Mouse (Mus musculus) left cerebral cortex, adult 11 months (tissue): Measurements from ENCODE around the gene Gltp.

ENCODE experiments used
- DNase-seq: peaks from one replicate; pipeline ENCODE4 v3.0.0; 2022; ENCODE audit warnings: low spot score

The Gltp gene

GRCm38 (mm10) chr5:114702403-114703392 is 11.9 kb upstream of the Gltp start:
- no peak for DNase-seq

DNA sequence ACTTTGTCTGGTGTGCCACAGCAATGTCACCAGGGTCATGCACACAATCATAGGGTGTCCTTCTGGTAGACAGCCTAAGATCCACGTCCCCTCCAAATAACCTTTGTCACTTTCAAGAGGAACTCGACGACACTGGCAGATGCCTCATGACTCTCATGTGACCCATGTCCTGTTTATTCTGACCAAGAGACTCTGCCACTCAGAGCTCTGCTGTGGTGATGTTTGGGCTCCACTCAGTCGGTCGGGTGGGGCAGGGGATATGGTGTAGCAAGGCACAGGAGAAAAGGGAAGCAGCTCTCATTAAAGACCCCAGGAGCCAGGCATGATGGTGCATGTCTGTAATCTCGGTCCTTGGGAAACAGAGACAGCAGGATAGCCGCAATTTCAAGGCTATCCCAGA is 8.2 kb upstream of the Gltp start:
- DNase-seq: no peak

- peak; percentile 51 for DNase-seq
Measured at GRCm38 (mm10) chr5:114698044-114698746, 7.4 kb upstream of the Gltp start.

- no peak for DNase-seq
Measured at GRCm38 (mm10) chr5:114696939-114697338, 6.2 kb upstream of the Gltp start.

DNA sequence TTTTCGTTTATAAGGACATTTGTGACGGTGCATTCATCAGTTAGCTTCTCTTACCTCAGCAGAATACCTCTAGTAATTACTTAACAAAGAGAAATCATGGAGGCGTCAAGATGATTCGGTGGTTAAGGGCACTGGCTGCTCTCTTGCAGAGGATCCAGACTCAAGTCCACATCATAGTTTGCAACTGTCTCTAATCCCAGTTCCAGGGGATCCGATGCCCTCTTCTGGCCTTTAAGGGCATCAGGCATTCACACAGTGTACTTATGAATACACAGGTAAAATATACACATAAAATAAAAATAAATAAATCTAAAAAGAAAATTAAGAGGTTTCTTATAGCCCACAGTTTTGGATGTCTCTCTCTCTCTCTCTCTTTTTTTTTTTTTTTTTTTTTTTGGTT is 5.0 kb upstream of the Gltp start:
- DNase-seq: no peak

DNA sequence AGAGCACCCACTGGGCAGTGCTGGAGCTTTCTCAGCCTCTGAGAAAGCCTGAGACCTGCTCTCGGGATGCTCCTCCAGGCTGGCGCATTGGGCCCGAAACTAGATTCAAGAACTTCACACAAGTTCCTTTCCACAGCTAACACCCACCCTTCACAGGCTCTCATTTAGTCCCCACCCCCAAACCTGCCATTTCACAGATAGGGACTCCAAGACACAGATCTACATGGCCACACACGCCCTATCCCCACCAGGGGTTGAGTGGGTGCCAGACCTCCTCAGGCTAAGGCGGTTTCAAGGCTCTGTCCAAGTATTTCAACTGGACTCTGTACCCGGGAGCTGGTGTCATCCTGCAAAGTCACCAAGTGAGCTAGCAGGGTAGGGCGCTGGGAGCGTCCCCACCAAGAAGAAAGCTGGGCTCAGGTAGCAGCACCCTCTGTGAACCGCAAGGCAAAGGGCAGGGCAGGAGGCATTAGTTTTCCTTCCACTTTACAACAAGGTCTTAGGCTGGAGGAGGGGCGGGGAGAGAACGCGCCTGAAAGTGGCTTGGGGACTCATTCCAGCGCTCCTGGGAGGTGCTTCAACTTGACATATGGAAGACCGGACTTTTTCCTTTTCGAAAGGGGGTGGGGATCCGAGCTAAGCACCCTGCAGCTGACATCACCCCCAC is 951 bp downstream of the Gltp start:
- no peak for DNase-seq

GRCm38 (mm10) chr5:114688703-114689102 is 2.1 kb downstream of the Gltp start:
- no peak for DNase-seq

GRCm38 (mm10) chr5:114687901-114688300 is 2.9 kb downstream of the Gltp start:
- DNase-seq: no peak

DNA sequence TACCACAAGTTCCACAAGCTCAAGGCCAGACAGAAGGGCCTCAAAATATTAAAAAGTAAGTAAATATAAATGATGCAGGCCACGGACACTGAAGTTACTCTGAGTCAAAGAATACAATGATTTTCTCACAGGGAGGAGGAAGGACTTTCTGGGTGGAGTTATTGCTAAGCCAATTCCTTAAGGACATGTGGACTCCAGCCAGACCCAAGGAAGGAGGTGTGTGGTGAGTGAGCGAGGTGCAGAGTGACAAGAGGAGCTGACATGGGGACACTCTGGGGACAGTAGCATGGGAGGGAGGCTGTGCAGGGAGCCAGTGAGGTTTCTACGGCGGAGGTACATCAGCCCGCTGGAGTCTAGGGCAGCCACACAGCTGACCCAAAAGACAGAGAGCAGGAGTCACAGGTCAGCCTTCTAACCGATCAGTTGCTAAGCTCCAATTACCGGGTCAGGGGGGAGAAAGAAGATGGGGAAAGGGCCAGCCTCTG is 4.0 kb downstream of the Gltp start:
- DNase-seq: no peak

- no peak for DNase-seq
Measured at GRCm38 (mm10) chr5:114685986-114686385, 4.8 kb downstream of the Gltp start.

DNA sequence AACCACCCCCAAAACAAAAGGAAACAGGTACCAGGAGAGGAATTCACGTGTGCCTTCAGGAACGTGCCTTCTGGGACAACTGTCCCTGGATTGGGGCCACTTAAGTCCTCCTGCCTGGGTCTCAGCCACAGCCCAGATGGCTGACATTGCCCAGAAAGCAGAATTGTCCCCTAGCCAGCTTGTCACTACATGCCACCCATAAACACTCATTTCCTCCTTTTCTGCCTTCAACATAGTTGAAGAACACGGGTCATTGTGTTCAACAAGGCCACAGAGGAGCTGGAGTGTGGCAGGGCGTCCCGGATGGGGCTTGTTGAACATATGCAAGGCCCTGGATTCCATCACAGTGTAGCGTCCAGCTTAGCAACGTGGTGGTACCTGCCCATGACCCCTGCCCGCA is 9.1 kb downstream of the Gltp start:
- no peak for DNase-seq

- no peak for DNase-seq
Measured at GRCm38 (mm10) chr5:114680676-114681285, 10.0 kb downstream of the Gltp start.

- DNase-seq: no peak
Measured at GRCm38 (mm10) chr5:114679841-114680591, 10.8 kb downstream of the Gltp start.

GRCm38 (mm10) chr5:114674594-114674993 is 16.2 kb downstream of the Gltp start:
- no peak for DNase-seq

- DNase-seq: no peak
Measured at GRCm38 (mm10) chr5:114673114-114673513, 17.7 kb downstream of the Gltp start.

GRCm38 (mm10) chr5:114669014-114669413 is 21.8 kb downstream of the Gltp start:
- DNase-seq: no peak

GRCm38 (mm10) chr5:114667228-114667856 is 23.4 kb downstream of the Gltp start:
- peak; percentile 96 for DNase-seq

DNA sequence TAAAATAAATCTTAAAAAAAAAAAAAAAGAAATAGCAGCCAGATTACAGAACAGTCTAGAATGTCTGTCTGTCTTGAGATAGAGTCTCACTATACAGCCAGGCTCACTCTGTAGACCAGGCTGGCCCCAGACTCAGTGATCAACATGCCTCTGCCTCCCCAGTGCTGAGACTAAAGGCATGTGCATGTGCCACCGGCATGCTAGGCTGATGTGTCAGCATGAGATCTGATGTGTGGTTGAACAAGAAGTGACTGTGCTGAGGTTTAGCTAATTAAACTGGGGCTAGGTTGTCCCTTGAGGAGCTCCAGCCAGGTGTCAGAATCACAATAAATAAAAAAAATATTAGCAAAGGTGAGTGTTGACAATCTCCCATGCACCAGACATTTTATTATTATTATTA is 24.1 kb downstream of the Gltp start:
- DNase-seq: no peak

GRCm38 (mm10) chr5:114664750-114665149 is 26.0 kb downstream of the Gltp start:
- DNase-seq: no peak

GRCm38 (mm10) chr5:114664139-114664538 is 26.6 kb downstream of the Gltp start:
- DNase-seq: no peak

- no peak for DNase-seq
Measured at GRCm38 (mm10) chr5:114661029-114661428, 29.8 kb downstream of the Gltp start.
